Mouse (Mus musculus) erythroblast, embryonic 14.5 days (primary cell): ENCODE measurements around the gene Akt3. TPM values are rescaled to one million over a fixed set of nuclear protein-coding genes. Genes with fewer than 3 reads are reported as not detected.

Experiments used
- H3K27me3 ChIP-seq: 2 replicates; pipeline ENCODE4 v1.6.1; 2012; ENCODE audit warnings: inconsistent platforms; ENCODE audit not compliant: control insufficient read depth
- H3K36me3 ChIP-seq: 2 replicates; pipeline ENCODE4 v1.6.1; 2012; ENCODE audit warnings: mild to moderate bottlenecking, inconsistent platforms; ENCODE audit not compliant: control insufficient read depth
- H3K4me1 ChIP-seq: 2 replicates; pipeline ENCODE4 v1.6.1; 2012; ENCODE audit warnings: inconsistent platforms; ENCODE audit not compliant: control insufficient read depth
- H3K4me3 ChIP-seq: replicated peaks from 2 replicates; pipeline ENCODE3; 2012; ENCODE audit warnings: moderate library complexity, mild to moderate bottlenecking, inconsistent platforms
- H3K9me3 ChIP-seq: 2 replicates; pipeline ENCODE4 v1.6.1; 2012; ENCODE audit warnings: low read length, inconsistent platforms, mixed read lengths; ENCODE audit not compliant: control insufficient read depth
- GATA1 ChIP-seq: IDR thresholded peaks from 2 replicates; pipeline ENCODE4 v1.6.1; 2012; ENCODE audit warnings: low read length, inconsistent platforms, mixed read lengths
- TAL1 ChIP-seq: IDR thresholded peaks from 3 replicates; pipeline ENCODE4 v1.6.1; 2012; ENCODE audit warnings: low read length, inconsistent platforms, mixed read lengths
- polyA plus RNA-seq: library from polyadenylated mRNA; stranded (reverse); fragments of >175 nt; gene quantifications from 2 replicates; pipeline ENCODE4 v1.2.3, GENCODE M21; 2012

The Akt3 gene
- polyA plus RNA-seq, 1 experiment: not detected

- H3K9me3 ChIP-seq: no peaks in the 10 kb centered on the region
- no peaks in the 10 kb centered on the region for H3K4me1 ChIP-seq
- H3K27me3 ChIP-seq: no peaks in the 10 kb centered on the region
- no peaks in the 10 kb centered on the region for H3K36me3 ChIP-seq
- TF ChIP-seq TAL1: no peak
- TF ChIP-seq GATA1: no peak
- H3K4me3 ChIP-seq: no peak overlapping the region
These were observed 278.8 kb downstream of the Akt3 start for GRCm38 (mm10) chr1:176979235-176979634.

- Histone ChIP-seq H3K4me1 (no peaks in the 10 kb centered on the region), H3K9me3 (no peaks in the 10 kb centered on the region), H3K36me3 (no peaks in the 10 kb centered on the region), H3K4me3 (no peak overlapping the region), H3K27me3 (no peaks in the 10 kb centered on the region)
- no peak for TF ChIP-seq GATA1
- no peak for TF ChIP-seq TAL1
These were observed 284.5 kb downstream of the Akt3 start for GRCm38 (mm10) chr1:176973356-176974088.

GRCm38 (mm10) chr1:176971479-176971797, 286.6 kb downstream of the Akt3 start:
- no peak overlapping the region for H3K4me3 ChIP-seq

GRCm38 (mm10) chr1:176970635-176971478, 287.1 kb downstream of the Akt3 start:
- Histone ChIP-seq H3K36me3 (no peaks in the 10 kb centered on the region), H3K4me1 (peaks cover 2% of the 10 kb centered on the region; the same call in 1 of the 2 replicates), H3K4me3 (no peak overlapping the region), H3K9me3 (no peaks in the 10 kb centered on the region), H3K27me3 (no peaks in the 10 kb centered on the region)
- TF ChIP-seq TAL1 (no peak), GATA1 (no peak)

More at GRCm38 (mm10) chr1:176971479-176971797, 286.6 kb downstream of the Akt3 start:
- H3K9me3 ChIP-seq: no peaks in the 10 kb centered on the region
- H3K4me1 ChIP-seq: no peaks in the 10 kb centered on the region
- H3K27me3 ChIP-seq: no peaks in the 10 kb centered on the region
- no peak for TF ChIP-seq GATA1
- no peak for TF ChIP-seq TAL1
- H3K36me3 ChIP-seq: no peaks in the 10 kb centered on the region

Other genes starting within 250 kb of the Akt3 start
- 0.26 and 1.0 TPM in 2 replicates for gene Zbtb18, start 184.1 kb upstream of the Akt3 start, polyA plus RNA-seq